Mouse (Mus musculus) cerebellum, postnatal 25 days (tissue): ENCODE measurements around the gene Postn.

Experiments
- DNase-seq, 2 experiments: peaks; one replicate each; pipeline ENCODE4 v3.0.0; 2021; ENCODE audit warnings: mixed read lengths in 2 of 2

The Postn gene

DNA sequence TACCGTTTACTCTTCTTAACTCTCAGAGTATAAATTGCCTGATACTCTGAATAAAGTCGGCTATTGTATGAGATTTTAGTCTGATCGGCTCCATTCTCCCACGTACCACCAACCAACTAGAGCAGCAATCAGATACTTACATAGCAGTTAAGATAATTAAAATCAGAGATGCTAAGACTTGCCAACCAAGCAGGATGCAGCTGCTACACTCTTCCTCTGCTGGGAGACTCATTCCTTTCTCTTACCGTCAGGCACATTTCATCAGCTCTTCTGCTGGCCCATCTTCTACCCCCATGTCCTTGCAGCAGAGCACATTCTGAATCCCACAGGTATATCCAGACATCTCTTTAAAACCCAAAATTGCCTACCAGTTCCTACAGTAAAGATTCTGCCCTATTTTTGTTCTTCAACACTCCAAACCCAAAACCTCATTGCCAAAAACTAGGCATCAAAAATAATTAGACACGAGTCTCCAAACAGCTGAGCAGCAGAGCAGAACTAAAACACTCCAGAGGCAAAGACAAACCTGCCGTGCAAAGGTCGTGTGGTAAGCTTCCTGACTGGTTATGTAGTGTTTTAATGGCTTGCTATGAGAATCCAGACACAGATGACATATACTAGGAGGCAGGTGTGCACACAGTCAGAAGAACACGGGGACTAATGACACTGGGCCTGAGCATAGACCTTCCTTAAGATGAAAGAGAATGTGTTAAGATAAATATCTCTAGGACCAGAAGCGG lies 59.5 kb downstream of the Postn start:
- DNase-seq = no peak

DNA sequence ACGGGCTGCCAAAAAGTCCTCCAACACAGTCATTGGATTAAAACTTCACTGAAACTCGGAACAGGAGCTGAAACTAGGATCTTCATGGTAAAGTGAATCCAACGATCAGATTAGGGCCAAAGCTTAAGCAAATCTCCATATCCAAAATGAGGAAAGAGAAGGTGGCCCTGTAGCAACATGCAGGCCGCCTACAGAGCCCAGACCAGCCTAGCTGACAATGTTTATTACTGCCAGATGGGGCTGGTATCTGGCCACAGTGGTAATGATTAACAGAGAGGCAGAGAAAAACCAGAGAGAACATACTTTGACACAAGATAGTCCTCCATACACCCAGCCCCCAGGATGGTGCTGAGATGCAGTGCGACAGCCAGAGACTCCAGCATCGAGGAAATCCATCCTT lies 60.1 kb downstream of the Postn start:
- no peak for DNase-seq

DNA sequence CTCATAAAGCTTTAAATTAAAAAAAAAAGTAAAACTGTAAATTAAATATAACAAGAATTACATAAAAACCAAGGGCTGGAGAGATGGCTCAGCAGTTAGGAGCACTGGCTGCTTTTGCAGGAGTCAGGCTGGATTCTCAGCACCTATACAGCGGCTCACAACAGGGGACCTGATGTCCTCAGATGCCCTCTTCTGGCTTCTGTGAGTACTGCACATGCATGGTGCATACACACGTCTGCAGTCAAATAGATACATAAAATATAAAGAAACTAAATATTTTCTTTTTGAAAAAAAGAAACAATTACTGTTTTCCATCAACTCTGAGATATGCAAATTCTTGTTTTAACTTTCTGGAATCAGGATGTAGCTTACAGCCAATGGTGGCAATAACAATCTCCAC lies 60.8 kb downstream of the Postn start:
- no peak for DNase-seq

DNA sequence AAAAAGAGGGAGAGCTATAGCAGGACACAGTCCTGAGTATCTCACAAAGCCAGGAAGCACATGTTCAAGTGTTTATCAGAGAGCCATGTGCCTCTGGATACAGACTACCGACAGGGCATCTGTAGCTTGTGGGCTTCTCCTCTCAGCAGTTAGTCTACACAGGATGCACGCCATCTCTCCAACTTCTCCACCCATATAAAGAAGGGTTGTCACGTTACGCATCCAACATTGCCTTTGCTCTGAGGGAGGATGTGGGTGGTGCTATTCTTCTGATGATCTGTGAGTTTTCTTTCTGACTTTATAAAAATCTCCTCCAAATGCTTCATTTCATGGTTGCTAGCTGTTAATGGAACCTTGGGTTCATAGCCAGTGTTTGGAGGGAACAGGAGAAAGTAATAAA lies 63.2 kb downstream of the Postn start:
- DNase-seq = no peak

DNA sequence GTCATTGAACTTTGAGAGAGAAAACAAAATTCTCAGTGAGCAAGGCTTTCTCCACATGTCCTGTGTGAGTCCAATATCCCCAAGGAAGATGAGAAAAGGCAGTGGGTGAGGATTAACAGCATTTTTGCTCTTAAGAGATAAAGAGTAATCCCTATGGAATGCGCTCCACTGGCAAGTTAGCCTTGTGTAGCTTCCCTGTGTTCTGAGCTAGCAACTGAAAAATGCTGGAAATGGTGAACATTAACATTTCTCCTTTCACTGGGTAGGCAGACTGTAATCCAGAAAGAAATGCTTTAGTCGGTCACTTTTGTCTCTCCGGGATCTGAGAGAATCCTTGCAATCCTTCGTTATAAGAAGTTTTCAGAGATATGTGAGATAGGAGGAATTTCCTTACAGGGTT lies 70.8 kb downstream of the Postn start:
- no peak for DNase-seq

DNA sequence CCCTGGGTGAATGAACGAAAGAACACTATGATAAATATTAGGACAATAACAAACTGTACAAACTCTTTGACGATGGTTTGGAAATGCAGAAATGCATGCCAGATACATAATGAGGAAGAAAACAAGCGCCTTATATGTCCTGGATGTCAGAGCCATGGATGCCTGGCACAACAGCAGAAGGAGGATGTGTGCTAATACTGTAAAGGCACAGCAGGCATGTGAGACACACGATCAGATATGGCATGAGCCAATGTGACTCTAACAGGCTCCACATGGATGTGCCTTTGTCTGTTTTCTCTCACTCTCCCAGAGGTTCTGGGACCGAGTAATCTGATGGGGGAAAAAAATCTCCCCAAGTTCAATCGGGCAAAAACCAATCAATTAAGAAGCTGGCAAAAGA lies 71.3 kb downstream of the Postn start:
- DNase-seq = no peak

DNA sequence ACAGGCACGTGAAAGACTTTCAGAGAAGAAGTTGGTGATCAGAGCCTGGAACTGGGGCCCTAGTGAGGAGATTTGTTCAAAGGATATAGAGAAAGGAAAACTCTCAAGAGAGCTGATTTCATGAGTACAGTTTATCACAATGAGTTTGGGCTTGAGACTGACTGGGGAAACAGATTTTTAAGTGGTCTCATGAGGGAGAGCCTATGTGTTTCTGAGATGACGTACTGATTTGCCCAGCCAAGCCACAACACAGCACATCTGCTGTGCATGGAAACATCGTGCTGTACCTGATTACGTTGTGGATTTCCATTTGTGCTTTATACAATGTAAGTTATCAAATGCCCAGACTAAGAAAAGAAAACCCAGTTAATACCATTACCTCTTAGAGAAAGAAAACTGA lies 71.7 kb downstream of the Postn start:
- no peak for DNase-seq

DNA sequence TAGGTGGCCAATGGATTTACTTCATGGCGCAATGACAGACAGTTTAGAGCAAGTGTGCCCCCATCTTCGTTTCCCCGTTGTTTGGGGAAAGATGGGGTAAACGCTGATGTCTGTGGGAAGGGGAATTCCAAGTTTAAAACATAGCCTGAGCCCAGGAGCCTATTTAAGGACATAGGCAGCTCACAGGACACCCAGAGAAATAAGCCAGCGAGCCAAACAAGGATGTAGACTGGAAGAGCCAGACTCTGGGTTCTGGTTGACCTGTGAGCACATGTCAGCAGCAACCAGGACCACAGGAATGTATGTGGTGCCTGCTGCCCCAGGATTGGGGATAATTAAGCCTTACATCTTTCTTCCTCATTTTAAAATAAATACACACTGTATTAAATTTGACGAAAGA lies 73.7 kb downstream of the Postn start:
- DNase-seq = no peak

DNA sequence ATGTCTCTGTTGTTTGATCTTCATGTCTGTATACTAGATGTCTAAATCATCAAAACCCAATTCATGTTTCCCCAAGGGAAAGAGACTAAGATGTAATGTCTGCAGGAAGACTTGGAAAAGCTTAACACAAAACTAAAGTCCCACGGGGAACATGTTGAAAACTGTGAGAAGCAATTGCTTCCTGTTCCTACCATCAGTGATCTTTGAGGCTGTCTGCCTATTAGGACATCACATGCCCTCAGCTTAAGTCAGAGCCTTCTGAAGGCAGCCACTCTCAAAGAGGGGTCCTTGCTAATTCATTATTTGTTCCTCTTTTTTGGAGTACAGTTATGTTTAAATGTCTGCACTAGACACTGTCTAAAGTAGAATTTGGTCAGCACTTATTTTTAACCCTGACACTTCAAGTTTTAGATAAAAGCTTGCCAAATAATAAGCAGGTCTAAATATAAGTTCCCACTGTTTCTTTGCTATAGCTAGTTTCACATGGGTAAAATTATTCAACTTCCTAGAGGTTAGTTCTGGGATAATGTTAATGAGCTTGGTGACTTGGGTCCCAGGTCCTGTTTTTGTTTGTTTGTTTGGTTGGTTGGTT lies 75.6 kb downstream of the Postn start:
- no peak for DNase-seq
